Mouse (Mus musculus): ENCODE data around the gene Tmprss13.

DNA sequence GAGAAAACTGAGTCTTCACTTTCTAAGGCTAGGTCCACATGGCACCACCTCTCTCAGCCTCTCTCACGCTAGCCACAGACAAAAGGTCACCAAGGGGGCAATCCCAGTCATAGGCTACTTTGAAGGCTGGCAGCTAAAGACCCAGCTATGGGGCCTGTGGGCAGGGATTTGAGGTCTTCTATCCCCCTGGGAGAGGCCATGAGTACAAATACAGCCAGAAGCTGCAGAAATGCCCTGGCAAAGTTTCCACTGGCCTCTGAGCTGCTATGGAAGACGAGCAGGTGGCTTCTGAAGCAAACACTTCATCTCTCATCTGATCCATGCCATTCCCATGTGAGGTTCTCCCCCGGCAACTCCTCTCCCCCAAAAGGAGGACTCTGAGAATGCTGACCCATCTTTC lies 38.8 kb upstream of the Tmprss13 start:
- TF ChIP-seq EP300 (IDR thresholded peaks at IDR 0.05; ENCODE audit: insufficient read depth, low read depth, low read length), result no peak
- no peak for TF ChIP-seq CTCF (IDR thresholded peaks at IDR 0.05; ENCODE audit: low read depth, low read length)
